Mouse (Mus musculus): ENCODE measurements around the gene Huwe1.

The Huwe1 gene

GRCm38 (mm10) chrX:151951181-151951580 is 150.6 kb downstream of the Huwe1 start:
- DNase-seq (ENCODE audit: low read depth, low spot score): no peak
